Mouse (Mus musculus) frontal cortex, postnatal 25 days (tissue): ENCODE results near the gene Cep78.
"Not testable (repeated sequence)": the region's sequence is repeated elsewhere in the genome, so short reads cannot be mapped to it uniquely, and the experiment has no call there.

Source experiments
- DNase-seq, 2 experiments: peaks; one replicate each; pipeline ENCODE4 v3.0.0; 2022; ENCODE audit warnings: low spot score in 2 of 2

Gene Cep78

GRCm38 (mm10) chr19:15984449-15985171, at the start of gene Cep78:
Gene Cep78, minus strand, starts transcription at chr19:15984989.
- peak; percentile 82 to 86 for DNase-seq

GRCm38 (mm10) chr19:16031276-16031675, 46.5 kb upstream of the Cep78 start:
- DNase-seq = no peak

GRCm38 (mm10) chr19:16029253-16029771, 44.5 kb upstream of the Cep78 start:
- not testable (repeated sequence) for DNase-seq

- DNase-seq = no peak
These were observed 44.0 kb upstream of the Cep78 start for GRCm38 (mm10) chr19:16028746-16029252.

GRCm38 (mm10) chr19:16027876-16028670, 43.3 kb upstream of the Cep78 start:
- DNase-seq = no peak

- no peak for DNase-seq
These were observed 41.5 kb upstream of the Cep78 start for GRCm38 (mm10) chr19:16026276-16026675.

GRCm38 (mm10) chr19:16022178-16022577, 37.4 kb upstream of the Cep78 start:
- no peak for DNase-seq

GRCm38 (mm10) chr19:16016171-16016570, 31.4 kb upstream of the Cep78 start:
- no peak for DNase-seq

GRCm38 (mm10) chr19:16015191-16015968, 30.6 kb upstream of the Cep78 start:
- DNase-seq = no peak

GRCm38 (mm10) chr19:16009746-16010337, 25.1 kb upstream of the Cep78 start:
- DNase-seq = no peak

GRCm38 (mm10) chr19:16009111-16009510, 24.3 kb upstream of the Cep78 start:
- DNase-seq = no peak

- no peak for DNase-seq
These were observed 22.3 kb upstream of the Cep78 start for GRCm38 (mm10) chr19:16007131-16007530.

- peak; percentile 31 to 60 for DNase-seq
These were observed 13.4 kb upstream of the Cep78 start for GRCm38 (mm10) chr19:15998157-15998556.

- DNase-seq = peak; percentile 48 to 54
These were observed 12.2 kb upstream of the Cep78 start for GRCm38 (mm10) chr19:15996901-15997564.

- DNase-seq = no peak
These were observed 5.3 kb upstream of the Cep78 start for GRCm38 (mm10) chr19:15990102-15990501.

- DNase-seq = no peak
These were observed 454 bp upstream of the Cep78 start for GRCm38 (mm10) chr19:15985172-15985713.

- no peak for DNase-seq
These were observed 947 bp downstream of the Cep78 start for GRCm38 (mm10) chr19:15983739-15984344.

GRCm38 (mm10) chr19:15982926-15983738, 1.7 kb downstream of the Cep78 start:
- DNase-seq = no peak

- peak in 1 of 2 experiments; percentile 36 for DNase-seq
These were observed 2.9 kb downstream of the Cep78 start for GRCm38 (mm10) chr19:15981861-15982260.
